In the genomic region with DNA sequence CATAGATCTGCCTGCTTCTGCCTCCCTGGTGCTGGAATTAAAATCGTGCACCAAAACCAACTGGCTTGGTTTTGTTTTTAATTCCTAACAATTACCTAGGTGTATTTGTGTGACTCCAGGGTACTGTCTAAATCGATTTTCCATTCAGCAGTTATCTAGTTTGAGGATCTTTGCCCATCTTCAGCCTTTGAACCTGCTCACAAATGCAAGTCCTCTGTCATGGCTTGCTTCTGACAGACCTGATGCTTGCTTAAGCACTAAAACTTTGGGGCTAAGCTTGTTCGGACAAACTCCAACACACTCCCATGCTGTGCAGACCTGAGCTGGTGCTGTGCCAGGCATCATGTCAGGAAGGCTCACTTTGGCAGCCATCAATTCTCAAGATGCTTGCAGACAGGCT, we compare ENCODE assay signal across 19 mouse cellular contexts.
DNase-seq lines count a peak whose midpoint lies in the region; ATAC-seq and TF ChIP-seq lines count a peak whose summit lies in the region.
"Had no signal": no experiment of that assay in that cellular context is flagged by ENCODE, and none has a peak within 500 bp of the region (broad histone marks: within the 10 kb centered on the region; RNA-seq: fewer than 3 reads in every experiment).

No protein-coding gene starts in this region.

- H3K4me1 ChIP-seq in heart, embryonic 11.5 days (ENCODE audit: control insufficient read depth, insufficient read depth, low read length): no peaks in the 10 kb centered on the region
- no peaks in the 10 kb centered on the region for H3K4me1 ChIP-seq in lung, embryonic 14.5 days (ENCODE audit: insufficient read depth)
- peaks cover 24% of the 10 kb centered on the region for H3K4me1 ChIP-seq in thymus, adult 2 months (replicated peaks; ENCODE audit: control insufficient read depth, insufficient read depth, low read length)
- H3K4me1 ChIP-seq: embryonic facial prominence, embryonic 12.5 days; intestine, embryonic 15.5 days; megakaryocyte, embryonic 14.5 days had no signal

- no peak for TF ChIP-seq CTCF in lung, embryonic 14.5 days (IDR thresholded peaks at IDR 0.05; ENCODE audit: low read depth)
- no peak for TF ChIP-seq CTCF in thymus, adult 2 months (IDR thresholded peaks at IDR 0.05; ENCODE audit: borderline replicate concordance, control insufficient read depth, extremely low read depth, insufficient read depth, low read length, poor library complexity)

- H3K4me3 ChIP-seq in heart, embryonic 11.5 days (ENCODE audit: low read depth, low read length): no peak overlapping the region
- H3K4me3 ChIP-seq in lung, embryonic 14.5 days (ENCODE audit: low read depth, low read length): no peak overlapping the region
- H3K4me3 ChIP-seq in thymus, adult 2 months (ENCODE audit: control insufficient read depth, insufficient read depth, low read length): no peak overlapping the region
- H3K4me3 ChIP-seq: embryonic facial prominence, embryonic 12.5 days; hindbrain, embryonic 10.5 days; intestine, embryonic 15.5 days; megakaryocyte, embryonic 14.5 days had no signal

- no peak overlapping the region for H3K4me2 ChIP-seq in heart, embryonic 11.5 days
- no peak overlapping the region for H3K4me2 ChIP-seq in lung, embryonic 14.5 days
- H3K4me2 ChIP-seq: embryonic facial prominence, embryonic 12.5 days; intestine, embryonic 15.5 days had no signal

- no peaks in the 10 kb centered on the region for H3K36me3 ChIP-seq in heart, embryonic 11.5 days (ENCODE audit: control insufficient read depth, insufficient read depth, low read length)
- no peaks in the 10 kb centered on the region for H3K36me3 ChIP-seq in lung, embryonic 14.5 days (ENCODE audit: insufficient read depth)
- H3K36me3 ChIP-seq in thymus, adult 2 months (ENCODE audit: control insufficient read depth, insufficient read depth, low read length): no peaks in the 10 kb centered on the region
- H3K36me3 ChIP-seq: embryonic facial prominence, embryonic 12.5 days; hindbrain, embryonic 10.5 days; intestine, embryonic 15.5 days had no signal

- H3K9me3 ChIP-seq in heart, embryonic 11.5 days (replicated peaks; ENCODE audit: control insufficient read depth, low read length): no peaks in the 10 kb centered on the region
- H3K9me3 ChIP-seq in lung, embryonic 14.5 days (ENCODE audit: low read depth, low read length): no peaks in the 10 kb centered on the region
- H3K9me3 ChIP-seq: embryonic facial prominence, embryonic 12.5 days; hindbrain, embryonic 10.5 days; intestine, embryonic 15.5 days; megakaryocyte, embryonic 14.5 days had no signal

- WGBS in heart, embryonic 11.5 days (ENCODE audit: insufficient replicate concordance): 64% methylated on average over 3 of the region's 3 CpGs
- 69% methylated on average over 3 of the region's 3 CpGs for WGBS in lung, embryonic 14.5 days
- WGBS in thymus, adult 2 months: 62% methylated on average over 3 of the region's 3 CpGs

- peak; percentile 77 for DNase-seq in heart, adult 11 months
- DNase-seq in lung, embryonic 14.5 days: no peak
- DNase-seq in lung, postnatal 14 days: no peak
- no peak for DNase-seq in thymus, adult 2 months
- no peak for DNase-seq in thymus, postnatal 10 days (ENCODE audit: low spot score in 2 of 2)
- DNase-seq in naive thymus-derived CD4-positive, alpha-beta T cell, adult 2 months (ENCODE audit: low read depth): peak; percentile 53
- DNase-seq: adrenal gland, adult 8-10 months; cerebellum, adult 9-11 months; thymus, adult 18-20 months had no signal

- no peak overlapping the region for H3K9ac ChIP-seq in heart, embryonic 11.5 days (ENCODE audit: low read depth, low read length)
- H3K9ac ChIP-seq in lung, embryonic 14.5 days: no peak overlapping the region
- H3K9ac ChIP-seq: embryonic facial prominence, embryonic 12.5 days; intestine, embryonic 15.5 days; liver, embryonic 14.5 days had no signal

- no peak for ATAC-seq in heart, embryonic 11.5 days (replicated peaks; ENCODE audit: insufficient number of reproducible peaks, low FRiP score, low TSS enrichment)
- ATAC-seq in lung, embryonic 14.5 days (ENCODE audit: insufficient read depth): no peak
- ATAC-seq: intestine, embryonic 15.5 days; lung, postnatal 0 days; midbrain, embryonic 16.5 days; Patski had no signal

- TF ChIP-seq POLR2A in thymus, adult 2 months (IDR thresholded peaks at IDR 0.05; ENCODE audit: control insufficient read depth, extremely low read depth, insufficient read depth, low read length, poor library complexity): no peak

- no peak overlapping the region for H3K27ac ChIP-seq in heart, embryonic 11.5 days (ENCODE audit: low read depth, low read length)
- H3K27ac ChIP-seq in lung, embryonic 14.5 days (ENCODE audit: low read depth): peak overlapping the region; percentile 32; the same call in 1 of the 2 replicates
- peak overlapping the region; percentile 66 for H3K27ac ChIP-seq in thymus, adult 2 months (ENCODE audit: control insufficient read depth, insufficient read depth, low read length)
- H3K27ac ChIP-seq: embryonic facial prominence, embryonic 12.5 days; hindbrain, embryonic 10.5 days; intestine, embryonic 15.5 days; kidney, postnatal 0 days; liver, embryonic 14.5 days had no signal

- H3K27me3 ChIP-seq in heart, embryonic 11.5 days (ENCODE audit: control insufficient read depth, insufficient read depth, low read length): no peaks in the 10 kb centered on the region
- H3K27me3 ChIP-seq in lung, embryonic 14.5 days (ENCODE audit: insufficient read depth, low read length): no peaks in the 10 kb centered on the region
- no peaks in the 10 kb centered on the region for H3K27me3 ChIP-seq in thymus, adult 2 months (ENCODE audit: control insufficient read depth, insufficient read depth, low read length)
- H3K27me3 ChIP-seq: embryonic facial prominence, embryonic 12.5 days; intestine, embryonic 15.5 days had no signal

Comparison
In these comparisons a context has a peak if more than half of its experiments do, and no peak if none do; other contexts are left out.
1. DNase-seq: peak in heart, adult 11 months (single experiment) and naive thymus-derived CD4-positive, alpha-beta T cell, adult 2 months (single experiment); none in lung, embryonic 14.5 days (single experiment), lung, postnatal 14 days (single experiment), thymus, adult 2 months (single experiment) and thymus, postnatal 10 days (0 of 2).